Mouse (Mus musculus) limb, embryonic 15.5 days (tissue): Measurements from ENCODE around the gene Wwc1. TPM values are rescaled to one million over a fixed set of nuclear protein-coding genes. Genes with fewer than 3 reads are reported as not detected.

Experiments
- ATAC-seq: fragments of 200-750 bp; cut with Nextera tagmentation; 2 replicates; pipeline ENCODE4 v1.8.0; 2017; ENCODE audit warnings: low read depth, moderate TSS enrichment; ENCODE audit not compliant: insufficient number of reproducible peaks, low FRiP score, low TSS enrichment
- H3K27ac ChIP-seq: fragments of 300-500 bp; sonication (generic); 2 replicates; pipeline ENCODE4 v1.5.1; 2015; ENCODE audit warnings: moderate library complexity, mild to moderate bottlenecking, inconsistent platforms
- H3K27me3 ChIP-seq: fragments of 300-500 bp; sonication (generic); 2 replicates; pipeline ENCODE4 v1.6.1; 2015; ENCODE audit warnings: inconsistent platforms
- H3K36me3 ChIP-seq: fragments of 300-500 bp; sonication (generic); 2 replicates; pipeline ENCODE4 v1.6.1; 2015; ENCODE audit warnings: inconsistent platforms
- H3K4me1 ChIP-seq: fragments of 300-500 bp; sonication (generic); 2 replicates; pipeline ENCODE4 v1.6.1; 2015; ENCODE audit warnings: inconsistent platforms
- H3K4me2 ChIP-seq: fragments of 300-500 bp; sonication (generic); 2 replicates; pipeline ENCODE4 v1.6.1; 2015; ENCODE audit warnings: mild to moderate bottlenecking, inconsistent platforms
- H3K4me3 ChIP-seq: fragments of 300-500 bp; sonication (generic); 2 replicates; pipeline ENCODE4 v1.5.1; 2015; ENCODE audit warnings: mild to moderate bottlenecking, inconsistent platforms
- H3K9ac ChIP-seq: fragments of 300-500 bp; sonication (generic); 2 replicates; pipeline ENCODE4 v1.6.1; 2015; ENCODE audit warnings: inconsistent platforms
- H3K9me3 ChIP-seq: fragments of 300-500 bp; sonication (generic); 2 replicates; pipeline ENCODE4 v1.6.1; 2016; ENCODE audit warnings: inconsistent platforms
- WGBS: fragments of 180-500 bp; shearing (Covaris S2); methylation state at CpG from one replicate; pipeline ENCODE4 v1.1.7; 2015; 5-methylcytosine and 5-hydroxymethylcytosine counted together
- polyA plus RNA-seq: library from polyadenylated mRNA; unstranded; fragments of >200 nt; fragmentation: Nextera tagmentation; extraction: Ambion mirVana; gene quantifications from 2 replicates; pipeline ENCODE4 v1.2.1, GENCODE M21; 2015

Wwc1 gene
- polyA plus RNA-seq, 1 experiment from 2014 or later = 6.0 TPM

DNA sequence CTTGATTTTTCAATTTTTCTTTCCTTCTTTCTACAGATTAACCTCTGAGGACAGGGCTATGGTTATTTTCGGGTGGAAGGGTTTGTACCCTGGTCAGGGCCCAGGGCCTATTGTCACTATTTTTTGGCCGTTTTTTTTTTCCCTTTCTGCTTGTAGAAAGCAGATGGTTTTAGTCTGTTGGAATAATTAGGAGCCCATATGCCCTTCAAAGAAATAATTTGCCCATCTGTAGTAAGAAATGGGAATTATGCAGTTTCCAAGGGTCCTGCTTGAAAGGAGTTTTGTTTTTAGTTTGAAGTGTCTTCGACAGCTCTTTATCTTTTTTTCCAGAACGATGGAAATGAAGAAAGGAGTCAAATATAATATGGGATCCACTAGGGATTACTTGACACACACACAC lies 9.6 kb upstream of the Wwc1 start:
- Histone ChIP-seq H3K9ac (no peak overlapping the region), H3K4me1 (peaks cover 9% of the 10 kb centered on the region; the same call in 1 of the 2 replicates), H3K9me3 (no peaks in the 10 kb centered on the region), H3K4me2 (no peak overlapping the region), H3K36me3 (no peaks in the 10 kb centered on the region), H3K27me3 (0 out of 2 replicates have a peak, but pooled peaks cover 3% of the 10 kb centered on the region), H3K27ac (no peak overlapping the region), H3K4me3 (no peak overlapping the region)
- WGBS = 75% methylated on average over 4 of the region's 4 CpGs
- no peak for ATAC-seq

GRCm38 (mm10) chr11:35985841-35986393 lies 5.6 kb upstream of the Wwc1 start:
- peak overlapping the region; percentile 23 for H3K4me3 ChIP-seq
- H3K36me3 ChIP-seq = no peaks in the 10 kb centered on the region
- peaks cover 18% of the 10 kb centered on the region for H3K27me3 ChIP-seq
- no peak overlapping the region for H3K9ac ChIP-seq
- H3K4me2 ChIP-seq = peak overlapping the region; percentile 49
- peaks cover 9% of the 10 kb centered on the region; the same call in 1 of the 2 replicates for H3K4me1 ChIP-seq
- ATAC-seq = 0 out of 2 replicates have a peak, but pooled peaks have one; percentile 33
- under 1% methylated on average over 19 of the region's 19 CpGs for WGBS
- no peak overlapping the region for H3K27ac ChIP-seq
- no peaks in the 10 kb centered on the region for H3K9me3 ChIP-seq

DNA sequence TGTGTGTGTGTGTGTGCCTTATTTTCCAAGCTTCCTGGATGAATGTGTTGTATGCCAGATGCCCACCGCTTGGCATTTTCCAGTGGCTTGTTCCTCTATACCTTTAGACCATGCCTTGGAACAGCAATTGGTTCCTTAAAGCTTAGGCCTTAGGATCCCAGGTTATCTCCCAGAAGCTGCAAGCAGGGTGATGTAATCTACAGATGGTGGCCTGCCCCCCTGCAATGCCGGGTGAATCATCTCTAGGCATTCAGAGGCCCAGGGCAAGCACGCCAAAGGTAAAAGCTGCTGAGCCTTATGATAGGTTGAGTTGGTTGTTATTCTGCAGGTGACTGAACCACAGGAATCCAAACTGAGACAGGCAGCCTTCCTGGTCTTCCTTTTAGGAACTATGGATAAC lies 2.4 kb upstream of the Wwc1 start:
- H3K9me3 ChIP-seq = no peaks in the 10 kb centered on the region
- H3K4me2 ChIP-seq = no peak overlapping the region
- H3K27me3 ChIP-seq = peaks cover 40% of the 10 kb centered on the region
- no peak overlapping the region for H3K9ac ChIP-seq
- no peak for ATAC-seq
- peaks cover 22% of the 10 kb centered on the region for H3K4me1 ChIP-seq
- no peak overlapping the region for H3K4me3 ChIP-seq
- H3K36me3 ChIP-seq = no peaks in the 10 kb centered on the region
- H3K27ac ChIP-seq = no peak overlapping the region
- 78% methylated on average over 3 of the region's 3 CpGs for WGBS

- H3K27me3 ChIP-seq = peaks cover 37% of the 10 kb centered on the region
- ATAC-seq = 0 out of 2 replicates have a peak, but pooled peaks have one; percentile 22
- H3K27ac ChIP-seq = no peak overlapping the region
These were observed 455 bp downstream of the Wwc1 start for GRCm38 (mm10) chr11:35979733-35980410.

GRCm38 (mm10) chr11:35979266-35979732 lies 1.0 kb downstream of the Wwc1 start:
- H3K9me3 ChIP-seq = no peaks in the 10 kb centered on the region
- WGBS = 2% methylated on average over 12 of the region's 12 CpGs
- no peak overlapping the region for H3K27ac ChIP-seq
- H3K9ac ChIP-seq = peak overlapping the region; percentile 64; the same call in 1 of the 2 replicates
- peaks cover 19% of the 10 kb centered on the region for H3K4me1 ChIP-seq
- H3K27me3 ChIP-seq = peaks cover 37% of the 10 kb centered on the region
- H3K36me3 ChIP-seq = no peaks in the 10 kb centered on the region
- H3K4me2 ChIP-seq = peak overlapping the region; percentile 95
- H3K4me3 ChIP-seq = peak overlapping the region; percentile 76
- ATAC-seq = no peak

More at GRCm38 (mm10) chr11:35979733-35980410, 455 bp downstream of the Wwc1 start:
- no peaks in the 10 kb centered on the region for H3K36me3 ChIP-seq
- H3K4me1 ChIP-seq = peaks cover 19% of the 10 kb centered on the region
- H3K4me2 ChIP-seq = peak overlapping the region; percentile 95
- peak overlapping the region; percentile 76 for H3K4me3 ChIP-seq
- WGBS = 1% methylated on average over 50 of the region's 66 CpGs
- peak overlapping the region; percentile 64 for H3K9ac ChIP-seq
- H3K9me3 ChIP-seq = no peaks in the 10 kb centered on the region

GRCm38 (mm10) chr11:35977796-35978195 lies 2.5 kb downstream of the Wwc1 start:
- Histone ChIP-seq H3K9ac (no peak overlapping the region), H3K4me3 (no peak overlapping the region), H3K36me3 (no peaks in the 10 kb centered on the region), H3K4me2 (no peak overlapping the region), H3K27ac (no peak overlapping the region), H3K4me1 (peaks cover 19% of the 10 kb centered on the region), H3K9me3 (no peaks in the 10 kb centered on the region), H3K27me3 (peaks cover 32% of the 10 kb centered on the region)
- no peak for ATAC-seq
- 83% methylated on average over 3 of the region's 3 CpGs for WGBS

DNA sequence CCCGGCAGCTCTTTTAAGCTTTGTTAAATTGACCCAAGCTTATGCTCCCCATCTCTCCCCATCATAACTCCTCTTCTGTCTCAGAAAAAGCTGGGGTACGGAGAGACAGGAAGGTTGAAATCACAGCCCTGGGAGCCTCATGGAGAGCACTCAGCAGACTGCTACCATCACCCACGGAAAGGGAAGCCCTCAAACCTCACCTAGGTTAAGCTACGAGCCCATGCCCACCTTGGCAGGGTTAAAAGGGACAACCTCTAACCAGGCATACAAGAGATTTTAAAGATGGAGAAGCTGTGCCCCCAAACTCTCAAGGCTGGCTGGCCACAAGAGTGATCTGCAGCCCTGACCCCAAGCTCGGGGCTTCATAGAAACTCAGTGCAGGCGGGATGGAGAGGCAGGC lies 3.2 kb downstream of the Wwc1 start:
- H3K9me3 ChIP-seq = no peaks in the 10 kb centered on the region
- peaks cover 19% of the 10 kb centered on the region for H3K4me1 ChIP-seq
- H3K4me3 ChIP-seq = no peak overlapping the region
- H3K4me2 ChIP-seq = no peak overlapping the region
- WGBS = 59% methylated on average over 6 of the region's 6 CpGs
- H3K36me3 ChIP-seq = no peaks in the 10 kb centered on the region
- no peak overlapping the region for H3K9ac ChIP-seq
- no peak overlapping the region for H3K27ac ChIP-seq
- H3K27me3 ChIP-seq = peaks cover 31% of the 10 kb centered on the region
- ATAC-seq = no peak

- Histone ChIP-seq H3K9me3 (no peaks in the 10 kb centered on the region), H3K27ac (no peak overlapping the region), H3K4me3 (no peak overlapping the region), H3K36me3 (no peaks in the 10 kb centered on the region), H3K27me3 (peaks cover 25% of the 10 kb centered on the region), H3K4me2 (no peak overlapping the region), H3K4me1 (peaks cover 20% of the 10 kb centered on the region), H3K9ac (no peak overlapping the region)
- WGBS = 44% methylated on average over 6 of the region's 6 CpGs
- no peak for ATAC-seq
These were observed 3.8 kb downstream of the Wwc1 start for GRCm38 (mm10) chr11:35976482-35976881.

GRCm38 (mm10) chr11:35974632-35975450 lies 5.5 kb downstream of the Wwc1 start:
- H3K9me3 ChIP-seq = no peaks in the 10 kb centered on the region
- 73% methylated on average over 6 of the region's 6 CpGs for WGBS
- H3K4me2 ChIP-seq = no peak overlapping the region
- H3K4me1 ChIP-seq = peaks cover 21% of the 10 kb centered on the region
- no peak overlapping the region for H3K27ac ChIP-seq
- no peak overlapping the region for H3K4me3 ChIP-seq
- H3K27me3 ChIP-seq = peaks cover 21% of the 10 kb centered on the region
- no peak for ATAC-seq
- H3K36me3 ChIP-seq = no peaks in the 10 kb centered on the region
- H3K9ac ChIP-seq = no peak overlapping the region

GRCm38 (mm10) chr11:35973135-35973534 lies 7.2 kb downstream of the Wwc1 start:
- no peak for ATAC-seq
- WGBS = 51% methylated on average over 7 of the region's 7 CpGs
- Histone ChIP-seq H3K4me1 (peaks cover 12% of the 10 kb centered on the region), H3K36me3 (no peaks in the 10 kb centered on the region), H3K4me2 (no peak overlapping the region), H3K27me3 (peaks cover 4% of the 10 kb centered on the region; the same call in 1 of the 2 replicates), H3K9ac (no peak overlapping the region), H3K4me3 (no peak overlapping the region), H3K9me3 (no peaks in the 10 kb centered on the region), H3K27ac (no peak overlapping the region)

DNA sequence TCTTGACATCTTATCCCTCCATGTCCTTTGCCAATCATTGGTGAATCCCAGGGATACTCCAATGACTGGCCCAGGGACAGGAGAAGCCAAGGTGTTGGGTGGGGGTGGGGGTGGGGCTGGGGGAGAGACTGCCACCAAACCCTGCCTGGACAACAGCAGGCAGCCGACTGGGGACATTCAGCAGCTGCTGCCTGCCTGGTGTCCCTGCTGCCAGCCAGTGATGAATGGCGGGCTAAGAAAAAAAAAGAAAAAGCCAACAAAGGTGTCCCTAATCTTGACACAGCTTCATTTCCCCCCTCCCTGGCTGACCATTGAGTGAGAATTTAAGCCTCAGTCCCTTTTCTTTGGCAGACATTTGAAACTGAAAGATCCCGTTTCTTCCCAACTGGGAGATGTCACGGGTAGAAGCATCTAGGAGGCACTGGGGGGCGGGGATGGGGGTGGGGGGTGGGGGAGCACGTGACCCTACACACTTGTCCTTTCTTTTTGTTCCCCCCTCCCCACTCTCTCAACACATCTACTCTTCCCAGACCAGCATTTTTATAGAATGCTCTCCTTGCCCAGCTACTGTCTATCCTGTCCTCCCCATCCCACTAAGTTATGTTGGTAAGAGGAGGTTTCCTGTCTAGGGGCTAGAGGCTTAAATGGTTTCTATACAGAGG lies 7.9 kb downstream of the Wwc1 start:
- peaks cover 12% of the 10 kb centered on the region for H3K4me1 ChIP-seq
- WGBS = 23% methylated on average over 6 of the region's 6 CpGs
- no peak overlapping the region for H3K27ac ChIP-seq
- H3K9me3 ChIP-seq = no peaks in the 10 kb centered on the region
- ATAC-seq = no peak
- no peak overlapping the region for H3K4me3 ChIP-seq
- H3K9ac ChIP-seq = no peak overlapping the region
- H3K27me3 ChIP-seq = no peaks in the 10 kb centered on the region
- no peak overlapping the region for H3K4me2 ChIP-seq
- no peaks in the 10 kb centered on the region for H3K36me3 ChIP-seq
